Mouse (Mus musculus): Measurements from ENCODE around the gene Minpp1.
"Not testable (repeated sequence)": the region's sequence is repeated elsewhere in the genome, so short reads cannot be mapped to it uniquely, and the experiment has no call there.

DNA sequence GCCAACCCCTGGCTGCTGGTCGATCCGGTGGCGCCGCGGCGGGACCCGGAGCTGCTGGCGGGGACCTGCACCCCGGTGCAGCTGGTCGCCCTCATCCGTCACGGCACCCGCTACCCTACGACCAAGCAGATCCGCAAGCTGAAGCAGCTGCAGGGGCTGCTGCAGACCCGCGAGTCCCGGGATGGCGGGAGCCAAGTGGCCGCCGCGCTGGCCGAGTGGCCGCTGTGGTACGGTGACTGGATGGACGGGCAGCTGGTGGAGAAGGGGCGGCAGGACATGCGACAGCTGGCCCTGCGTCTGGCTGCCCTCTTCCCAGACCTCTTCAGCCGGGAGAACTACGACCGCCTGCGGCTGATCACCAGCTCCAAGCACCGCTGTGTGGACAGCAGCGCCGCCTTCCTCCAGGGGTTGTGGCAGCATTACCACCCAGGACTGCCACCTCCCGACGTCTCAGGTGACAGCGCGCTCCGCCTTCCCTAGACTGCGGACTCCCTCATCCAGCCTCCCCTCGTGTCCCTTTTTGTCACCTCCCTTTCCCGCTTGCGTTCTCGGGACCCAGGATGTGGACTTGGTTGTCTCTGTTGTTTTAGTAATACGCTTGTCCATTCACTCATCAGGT is 646 bp downstream of the Minpp1 start:
- TF ChIP-seq CTCF (IDR thresholded peaks at IDR 0.05; ENCODE audit: borderline replicate concordance, control insufficient read depth, extremely low read depth, insufficient read depth, low read length, poor library complexity); POLR2A (IDR thresholded peaks at IDR 0.05; ENCODE audit: control insufficient read depth, extremely low read depth, insufficient read depth, low read length, poor library complexity): not testable (repeated sequence)

Data from thymus, adult 2 months (tissue).